Comparison of ENCODE assay signal across 7 mouse cellular contexts in genomic region chr10:112801560-112801959, GRCm38 (mm10).
A peak's percentile ranks its signal among the peaks of the same experiment; 100 is the strongest.
DNase-seq lines count a peak whose midpoint lies in the region; ATAC-seq and TF ChIP-seq lines count a peak whose summit lies in the region.

No protein-coding gene starts in this region.

- no peaks in the 10 kb centered on the region for H3K9me3 ChIP-seq in embryonic facial prominence, embryonic 14.5 days (ENCODE audit: control insufficient read depth, low read length)
- H3K9me3 ChIP-seq in intestine, embryonic 14.5 days (ENCODE audit: control insufficient read depth, low read length) = no peaks in the 10 kb centered on the region
- H3K9me3 ChIP-seq in limb, embryonic 13.5 days = no peaks in the 10 kb centered on the region
- no peaks in the 10 kb centered on the region for H3K9me3 ChIP-seq in neural tube, embryonic 14.5 days (ENCODE audit: control insufficient read depth, low read length)

- TF ChIP-seq POLR2A in spleen, adult 2 months (IDR thresholded peaks at IDR 0.05; ENCODE audit: low read depth, low read length) = no peak

- H3K36me3 ChIP-seq in spleen, adult 2 months (ENCODE audit: control insufficient read depth, insufficient read depth, low read length) = no peaks in the 10 kb centered on the region
- no peaks in the 10 kb centered on the region for H3K36me3 ChIP-seq in embryonic facial prominence, embryonic 14.5 days (ENCODE audit: control insufficient read depth, insufficient read depth, low read length)
- no peaks in the 10 kb centered on the region for H3K36me3 ChIP-seq in intestine, embryonic 14.5 days (ENCODE audit: control insufficient read depth, insufficient read depth, low read length)
- H3K36me3 ChIP-seq in limb, embryonic 13.5 days = no peaks in the 10 kb centered on the region
- no peaks in the 10 kb centered on the region for H3K36me3 ChIP-seq in neural tube, embryonic 14.5 days (ENCODE audit: control insufficient read depth, insufficient read depth, low read length)

- no peaks in the 10 kb centered on the region for H3K27me3 ChIP-seq in spleen, adult 2 months (ENCODE audit: control insufficient read depth, insufficient read depth, low read length)
- no peaks in the 10 kb centered on the region for H3K27me3 ChIP-seq in embryonic facial prominence, embryonic 14.5 days (replicated peaks; ENCODE audit: control insufficient read depth, insufficient read depth, low read length)
- H3K27me3 ChIP-seq in intestine, embryonic 14.5 days (replicated peaks; ENCODE audit: control insufficient read depth, insufficient read depth, low read length) = no peaks in the 10 kb centered on the region
- peaks cover 11% of the 10 kb centered on the region for H3K27me3 ChIP-seq in limb, embryonic 13.5 days
- no peaks in the 10 kb centered on the region for H3K27me3 ChIP-seq in neural tube, embryonic 14.5 days (ENCODE audit: control insufficient read depth, insufficient read depth, low read length)

- no peak overlapping the region for H3K27ac ChIP-seq in spleen, adult 2 months (ENCODE audit: insufficient read depth, low read length)
- H3K27ac ChIP-seq in embryonic facial prominence, embryonic 14.5 days (replicated peaks; ENCODE audit: low read depth, low read length) = no peak overlapping the region
- H3K27ac ChIP-seq in intestine, embryonic 14.5 days (ENCODE audit: low read depth) = no peak overlapping the region
- no peak overlapping the region for H3K27ac ChIP-seq in limb, embryonic 13.5 days
- no peak overlapping the region for H3K27ac ChIP-seq in neural tube, embryonic 14.5 days (ENCODE audit: low read depth, low read length)

- H3K4me3 ChIP-seq in spleen, adult 2 months (ENCODE audit: extremely low read depth, insufficient read depth, insufficient read length) = no peak overlapping the region
- no peak overlapping the region for H3K4me3 ChIP-seq in embryonic facial prominence, embryonic 14.5 days (ENCODE audit: low read depth, low read length)
- no peak overlapping the region for H3K4me3 ChIP-seq in intestine, embryonic 14.5 days (ENCODE audit: low read depth, low read length)
- H3K4me3 ChIP-seq in limb, embryonic 13.5 days = no peak overlapping the region
- H3K4me3 ChIP-seq in neural tube, embryonic 14.5 days (ENCODE audit: low read depth, low read length) = no peak overlapping the region

- H3K9ac ChIP-seq in embryonic facial prominence, embryonic 14.5 days (ENCODE audit: low read depth, low read length) = no peak overlapping the region
- H3K9ac ChIP-seq in intestine, embryonic 14.5 days (ENCODE audit: low read length) = no peak overlapping the region
- no peak overlapping the region for H3K9ac ChIP-seq in limb, embryonic 13.5 days
- H3K9ac ChIP-seq in neural tube, embryonic 14.5 days (replicated peaks; ENCODE audit: low read depth, low read length) = no peak overlapping the region

- ATAC-seq in embryonic facial prominence, embryonic 14.5 days (ENCODE audit: low read depth) = 0 out of 2 replicates have a peak, but pooled peaks have one; percentile 41
- 0 out of 2 replicates have a peak, but pooled peaks have one; percentile 66 for ATAC-seq in intestine, embryonic 14.5 days (replicated peaks; ENCODE audit: low FRiP score, low TSS enrichment, low read depth)
- ATAC-seq in limb, embryonic 13.5 days (ENCODE audit: low FRiP score, low read depth) = 0 out of 2 replicates have a peak, but pooled peaks have one; percentile 54
- ATAC-seq in neural tube, embryonic 14.5 days (ENCODE audit: low read depth) = peak; percentile 61; the same call in 1 of the 2 replicates

- no peak overlapping the region for H3K4me2 ChIP-seq in embryonic facial prominence, embryonic 14.5 days (ENCODE audit: low read depth, low read length)
- H3K4me2 ChIP-seq in intestine, embryonic 14.5 days (ENCODE audit: low read length) = no peak overlapping the region
- H3K4me2 ChIP-seq in limb, embryonic 13.5 days (replicated peaks) = no peak overlapping the region
- H3K4me2 ChIP-seq in neural tube, embryonic 14.5 days (ENCODE audit: low read depth, low read length) = no peak overlapping the region

- 5% methylated on average over 5 of the region's 5 CpGs for WGBS in spleen, adult 2 months
- 6% methylated on average over 5 of the region's 5 CpGs for WGBS in embryonic facial prominence, embryonic 14.5 days
- WGBS in intestine, embryonic 14.5 days = 6% methylated on average over 5 of the region's 5 CpGs
- WGBS in limb, embryonic 13.5 days = 9% methylated on average over 5 of the region's 5 CpGs
- 5% methylated on average over 5 of the region's 5 CpGs for WGBS in neural tube, embryonic 14.5 days

- no peaks in the 10 kb centered on the region for H3K4me1 ChIP-seq in spleen, adult 2 months (ENCODE audit: control insufficient read depth, insufficient read depth, insufficient read length)
- H3K4me1 ChIP-seq in embryonic facial prominence, embryonic 14.5 days (ENCODE audit: control insufficient read depth, insufficient read depth, low read length) = no peaks in the 10 kb centered on the region
- no peaks in the 10 kb centered on the region for H3K4me1 ChIP-seq in intestine, embryonic 14.5 days (replicated peaks; ENCODE audit: control insufficient read depth, insufficient read depth, low read length)
- H3K4me1 ChIP-seq in limb, embryonic 13.5 days = no peaks in the 10 kb centered on the region
- H3K4me1 ChIP-seq in neural tube, embryonic 14.5 days (ENCODE audit: control insufficient read depth, insufficient read depth, low read length) = no peaks in the 10 kb centered on the region

- TF ChIP-seq CTCF in spleen, adult 2 months (IDR thresholded peaks at IDR 0.05; ENCODE audit: extremely low read depth, insufficient read depth, insufficient read length, insufficient replicate concordance) = peak; percentile 58; the same call in 1 of the 2 replicates

- DNase-seq in spleen, adult 2 months (ENCODE audit: low read depth in 1 of 2, low spot score in 2 of 2) = no peak
- no peak for DNase-seq in spleen, postnatal 14 days (ENCODE audit: low spot score in 2 of 2)
- DNase-seq in adipocyte (ENCODE audit: low spot score) = peak; percentile 79
- DNase-seq in embryonic facial prominence, embryonic 14.5 days (ENCODE audit: low spot score) = peak; percentile 59
- DNase-seq in intestine, embryonic 14.5 days (ENCODE audit: low spot score) = peak; percentile 66

Comparison
In these comparisons a context has a peak if more than half of its experiments do, and no peak if none do; other contexts are left out.
1. DNase-seq: peak in adipocyte (single experiment), embryonic facial prominence, embryonic 14.5 days (single experiment) and intestine, embryonic 14.5 days (single experiment); none in spleen, adult 2 months (0 of 2) and spleen, postnatal 14 days (0 of 2).
2. Peak in every context shown above with its lines, with median percentiles within 50 percentile points of each other: ATAC-seq.